Mouse (Mus musculus): ENCODE results near the gene Nod1. TPM values are rescaled to one million over a fixed set of nuclear protein-coding genes. Genes with fewer than 3 reads are reported as not detected.
"Not testable (repeated sequence)": the region's sequence is repeated elsewhere in the genome, so short reads cannot be mapped to it uniquely, and the experiment has no call there.

Nod1 gene
- polyA plus RNA-seq, 1 experiment from 2014 or later, result 2.5 TPM

DNA sequence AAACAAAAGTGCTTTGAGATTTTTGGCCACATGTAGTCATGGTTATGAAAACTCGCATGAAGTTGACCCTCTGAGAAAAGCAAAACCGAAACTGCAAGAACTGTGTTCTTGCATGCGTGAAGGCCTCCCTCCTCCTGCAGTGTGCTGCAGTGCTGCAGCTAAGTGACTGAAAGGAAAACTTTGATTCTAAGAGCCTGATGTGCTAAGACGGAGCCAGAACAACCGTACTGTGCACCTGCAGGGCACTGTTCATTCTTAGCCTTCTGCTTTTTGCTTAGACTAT lies 458 bp upstream of the Nod1 start:
- ATAC-seq (replicated peaks), result 0 out of 2 replicates have a peak, but pooled peaks have one; percentile 45
- Histone ChIP-seq H3K4me1 (peaks cover 7% of the 10 kb centered on the region; the same call in 1 of the 2 replicates), H3K36me3 (replicated peaks) (no peaks in the 10 kb centered on the region), H3K9me3 (no peaks in the 10 kb centered on the region), H3K27me3 (replicated peaks) (peaks cover 20% of the 10 kb centered on the region), H3K4me3 (peak overlapping the region; percentile 58), H3K9ac (no peak overlapping the region), H3K4me2 (peak overlapping the region; percentile 91), H3K27ac (no peak overlapping the region)
- 5% methylated on average over 5 of the region's 5 CpGs for WGBS

DNA sequence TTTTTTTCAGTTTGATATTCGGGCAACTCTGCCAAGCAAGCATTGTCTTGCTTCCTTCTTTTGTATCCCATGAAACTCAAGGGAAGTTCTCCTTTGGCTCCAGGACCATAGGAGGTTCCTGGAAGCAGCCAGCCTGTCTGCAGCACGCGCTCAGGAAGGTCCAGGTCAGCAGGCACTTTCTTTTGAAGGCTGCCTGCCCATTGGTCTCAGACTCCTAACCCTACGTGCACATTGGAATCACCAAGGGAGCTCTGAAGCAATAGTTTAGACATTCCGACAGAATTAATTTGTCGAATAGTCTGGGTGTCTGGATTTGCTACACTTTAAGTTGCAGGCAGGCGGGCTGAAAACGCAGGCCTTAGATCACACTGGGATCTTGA lies 691 bp downstream of the Nod1 start:
- H3K36me3 ChIP-seq (replicated peaks), result no peaks in the 10 kb centered on the region
- 0 out of 2 replicates have a peak overlapping the region, but pooled peaks have one; percentile 26 for H3K27ac ChIP-seq
- 0 out of 2 replicates have a peak overlapping the region, but pooled peaks have one; percentile 48 for H3K9ac ChIP-seq
- H3K27me3 ChIP-seq (replicated peaks), result peaks cover 20% of the 10 kb centered on the region
- no peaks in the 10 kb centered on the region for H3K9me3 ChIP-seq
- H3K4me3 ChIP-seq, result peak overlapping the region; percentile 58
- peaks cover 7% of the 10 kb centered on the region; the same call in 1 of the 2 replicates for H3K4me1 ChIP-seq
- WGBS, result 11% methylated on average over 8 of the region's 8 CpGs
- ATAC-seq (replicated peaks), result no peak
- H3K4me2 ChIP-seq, result peak overlapping the region; percentile 91

DNA sequence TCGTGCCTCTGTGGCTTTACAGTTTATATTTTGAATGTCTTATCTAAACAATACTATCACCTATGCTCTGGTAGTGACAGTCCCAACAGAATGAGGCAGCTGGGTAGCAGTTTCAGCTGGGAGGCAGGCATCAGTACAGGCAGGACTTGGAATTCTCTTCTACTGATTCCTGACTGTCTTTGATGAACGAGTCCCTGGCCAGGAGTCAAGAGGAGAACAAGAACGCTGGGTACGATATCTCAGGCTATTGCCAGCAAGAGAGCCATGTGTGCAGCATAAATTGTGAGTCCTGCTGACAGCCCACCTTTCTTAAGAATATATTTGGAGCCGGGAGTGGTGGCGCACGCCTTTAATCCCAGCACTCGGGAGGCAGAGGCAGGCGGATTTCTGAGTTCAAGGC lies 1.9 kb downstream of the Nod1 start:
- Histone ChIP-seq H3K4me3 (no peak overlapping the region), H3K4me1 (peaks cover 7% of the 10 kb centered on the region; the same call in 1 of the 2 replicates), H3K27ac (no peak overlapping the region), H3K4me2 (no peak overlapping the region), H3K27me3 (replicated peaks) (peaks cover 20% of the 10 kb centered on the region), H3K9me3 (no peaks in the 10 kb centered on the region), H3K9ac (no peak overlapping the region), H3K36me3 (replicated peaks) (no peaks in the 10 kb centered on the region)
- ATAC-seq (replicated peaks), result no peak
- WGBS, result 83% methylated on average over 9 of the region's 9 CpGs

DNA sequence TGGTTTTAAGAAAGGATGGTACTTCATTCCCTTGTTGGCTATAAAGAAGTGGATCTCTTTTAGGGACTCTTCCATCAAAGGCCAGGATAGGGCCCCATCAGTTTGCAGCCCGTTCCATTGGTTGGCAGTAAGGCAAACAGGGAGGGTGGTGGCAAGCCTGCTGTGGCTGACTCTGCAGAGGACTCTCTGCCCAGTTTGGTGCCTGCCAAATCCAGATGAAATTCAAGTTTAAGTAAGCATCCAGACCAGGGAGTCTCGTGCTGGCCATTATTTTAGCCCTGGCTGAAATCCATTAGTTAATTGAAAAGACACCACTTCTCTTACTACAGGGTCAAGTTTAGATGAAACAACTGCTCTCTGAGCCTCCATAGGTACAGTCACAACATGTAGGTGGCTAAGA lies 2.6 kb downstream of the Nod1 start:
- Histone ChIP-seq H3K4me1 (peaks cover 7% of the 10 kb centered on the region; the same call in 1 of the 2 replicates), H3K9me3 (no peaks in the 10 kb centered on the region), H3K4me2 (no peak overlapping the region), H3K27me3 (replicated peaks) (peaks cover 20% of the 10 kb centered on the region), H3K4me3 (no peak overlapping the region), H3K9ac (no peak overlapping the region), H3K27ac (no peak overlapping the region), H3K36me3 (replicated peaks) (no peaks in the 10 kb centered on the region)
- WGBS, result 75% methylated on average over 2 of the region's 2 CpGs
- no peak for ATAC-seq (replicated peaks)

DNA sequence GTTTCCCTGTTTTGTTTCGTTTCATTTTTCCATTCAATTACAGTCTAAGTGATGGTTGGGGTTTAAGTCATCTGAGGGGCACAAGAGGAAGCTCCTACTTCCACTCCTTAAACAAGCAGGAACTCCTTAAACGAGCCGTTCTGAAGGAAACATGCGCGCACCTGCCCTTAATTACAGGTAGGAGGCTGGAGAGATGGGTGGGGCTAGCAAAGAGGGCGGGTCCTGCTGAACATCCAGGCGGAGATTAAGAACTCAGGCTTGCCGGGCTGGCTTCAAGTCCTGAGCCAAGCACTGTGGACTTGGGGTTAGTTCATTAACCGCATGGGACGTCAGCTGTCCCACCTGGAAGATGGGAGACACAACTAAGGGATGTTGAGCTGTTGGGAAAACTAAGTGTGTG lies 4.8 kb downstream of the Nod1 start:
- 0 out of 2 replicates have a peak, but pooled peaks cover 4% of the 10 kb centered on the region for H3K4me1 ChIP-seq
- no peak overlapping the region for H3K9ac ChIP-seq
- no peaks in the 10 kb centered on the region for H3K36me3 ChIP-seq (replicated peaks)
- no peaks in the 10 kb centered on the region for H3K9me3 ChIP-seq
- 52% methylated on average over 10 of the region's 10 CpGs for WGBS
- H3K4me3 ChIP-seq, result no peak overlapping the region
- H3K27me3 ChIP-seq (replicated peaks), result peaks cover 13% of the 10 kb centered on the region
- no peak for ATAC-seq (replicated peaks)
- no peak overlapping the region for H3K4me2 ChIP-seq
- no peak overlapping the region for H3K27ac ChIP-seq

DNA sequence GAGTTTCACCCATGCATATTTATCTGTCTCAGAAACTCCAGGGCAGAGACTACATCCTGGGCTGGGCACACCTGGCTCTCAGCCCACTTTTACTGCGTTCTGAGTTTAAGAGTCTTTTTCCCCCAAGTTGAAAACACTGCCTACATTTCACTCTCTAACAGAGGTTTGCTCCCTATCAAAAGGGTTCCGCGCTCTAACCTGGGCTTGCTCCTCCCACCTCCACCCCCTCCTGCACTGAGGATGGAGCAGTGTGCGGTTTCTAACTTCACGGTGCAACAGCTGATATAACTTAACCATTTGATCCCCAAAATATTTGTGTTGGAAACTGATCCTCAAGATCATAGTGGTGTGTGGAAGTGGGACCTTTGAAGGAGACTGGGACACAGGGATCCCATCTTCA lies 7.2 kb downstream of the Nod1 start:
- Histone ChIP-seq H3K4me3 (no peak overlapping the region), H3K9ac (no peak overlapping the region), H3K36me3 (replicated peaks) (no peaks in the 10 kb centered on the region), H3K4me2 (no peak overlapping the region), H3K9me3 (no peaks in the 10 kb centered on the region), H3K27ac (no peak overlapping the region), H3K4me1 (no peaks in the 10 kb centered on the region), H3K27me3 (replicated peaks) (no peaks in the 10 kb centered on the region; the same call in 1 of the 2 replicates)
- no peak for ATAC-seq (replicated peaks)
- 59% methylated on average over 5 of the region's 5 CpGs for WGBS

DNA sequence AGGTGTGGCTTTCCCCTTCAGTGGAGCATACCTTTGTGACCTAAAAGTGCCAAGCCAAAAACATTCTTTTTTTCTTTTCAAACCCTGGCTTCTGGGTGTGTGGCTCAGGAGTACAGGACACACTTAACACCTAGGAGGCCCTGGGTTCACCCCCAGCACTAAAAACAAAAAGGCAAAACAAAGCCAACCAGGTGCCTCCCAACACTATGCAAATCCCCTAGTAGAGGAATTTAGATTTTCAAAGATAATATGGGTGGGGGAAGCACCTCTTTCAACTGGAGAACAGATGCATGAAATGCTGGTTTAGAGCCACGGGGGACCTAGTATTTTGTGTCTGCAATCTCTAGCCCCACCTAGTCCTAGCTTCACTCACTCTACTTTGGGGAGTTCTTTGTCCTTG lies 7.7 kb downstream of the Nod1 start:
- Histone ChIP-seq H3K4me2 (no peak overlapping the region), H3K4me3 (no peak overlapping the region), H3K4me1 (no peaks in the 10 kb centered on the region), H3K9ac (no peak overlapping the region), H3K9me3 (no peaks in the 10 kb centered on the region), H3K27me3 (replicated peaks) (no peaks in the 10 kb centered on the region; the same call in 1 of the 2 replicates), H3K27ac (no peak overlapping the region), H3K36me3 (replicated peaks) (no peaks in the 10 kb centered on the region)
- no peak for ATAC-seq (replicated peaks)
- WGBS, result 41% methylated on average over 1 of the region's 1 CpGs

DNA sequence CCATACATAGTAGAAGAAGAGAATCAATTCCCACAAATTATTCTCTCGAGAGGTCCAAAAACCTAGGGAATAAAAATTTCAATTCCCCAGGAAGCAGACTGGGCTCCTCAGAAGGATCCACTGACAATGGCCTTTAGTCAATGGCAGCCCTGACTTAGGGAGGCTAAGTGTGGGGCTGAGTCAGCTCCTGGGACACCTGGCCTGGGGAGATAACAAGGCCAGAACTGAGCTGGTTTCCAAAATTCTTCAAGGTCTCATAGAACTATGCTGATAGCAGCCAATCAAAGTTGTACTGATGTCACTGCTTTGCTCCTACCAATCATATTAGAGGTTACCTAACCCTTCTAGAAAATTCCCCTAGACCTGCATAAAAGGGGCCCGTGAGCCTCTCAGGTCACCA lies 8.8 kb downstream of the Nod1 start:
- no peak for ATAC-seq (replicated peaks)
- H3K9me3 ChIP-seq, result no peaks in the 10 kb centered on the region
- WGBS, result 92% methylated on average over 2 of the region's 2 CpGs

DNA sequence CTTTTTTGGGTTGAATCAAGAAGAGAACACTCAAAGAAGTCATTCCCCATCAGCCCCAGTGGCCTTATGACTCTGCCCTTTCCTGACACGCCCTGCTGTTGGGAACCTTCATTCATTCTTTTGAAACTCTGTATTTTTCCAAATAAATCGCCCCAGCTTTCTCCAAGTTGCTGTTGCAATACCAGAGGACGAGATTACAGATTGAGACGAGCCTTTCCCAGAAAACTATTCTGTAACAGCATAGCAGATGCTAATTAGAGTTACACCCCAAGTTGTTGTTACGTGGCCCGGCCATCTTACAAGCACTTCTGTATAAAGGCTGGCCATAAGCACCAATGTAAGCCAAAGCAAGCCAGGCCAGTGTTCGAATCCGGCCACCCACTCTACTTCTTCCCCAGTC lies 14.8 kb downstream of the Nod1 start:
- H3K27ac ChIP-seq, result no peak overlapping the region

More for the DNA sequence above, 8.8 kb downstream of the Nod1 start:
- Histone ChIP-seq H3K36me3 (replicated peaks) (no peaks in the 10 kb centered on the region), H3K27me3 (replicated peaks) (no peaks in the 10 kb centered on the region; the same call in 1 of the 2 replicates), H3K9ac (no peak overlapping the region), H3K4me3 (no peak overlapping the region), H3K4me1 (no peaks in the 10 kb centered on the region), H3K4me2 (no peak overlapping the region), H3K27ac (no peak overlapping the region)

DNA sequence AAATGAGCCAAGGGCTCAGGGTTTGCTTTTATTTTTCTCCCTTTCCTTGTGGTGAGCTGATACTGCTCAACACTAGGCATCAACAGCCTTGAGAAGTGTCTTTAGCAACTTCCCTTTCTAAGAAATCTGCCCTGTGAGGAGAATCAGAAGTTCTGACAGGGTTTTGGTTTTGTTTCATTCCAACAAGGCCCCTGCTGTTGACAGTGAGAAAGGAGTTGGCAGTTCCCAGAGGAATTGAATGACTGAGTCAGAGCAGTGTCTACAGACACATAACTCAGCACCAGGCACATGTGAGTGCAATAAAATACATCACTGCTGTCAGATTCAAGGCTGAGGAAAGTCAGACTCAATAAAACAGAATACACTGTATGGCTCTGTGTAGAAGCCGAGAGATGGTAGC lies 16.0 kb downstream of the Nod1 start:
- no peak overlapping the region for H3K4me2 ChIP-seq
- H3K27me3 ChIP-seq (replicated peaks), result no peaks in the 10 kb centered on the region
- no peaks in the 10 kb centered on the region for H3K36me3 ChIP-seq (replicated peaks)
- no peak for ATAC-seq (replicated peaks)
- H3K9me3 ChIP-seq, result no peaks in the 10 kb centered on the region
- no peak overlapping the region for H3K4me3 ChIP-seq
- WGBS, result 74% methylated on average over 1 of the region's 1 CpGs
- H3K4me1 ChIP-seq, result no peaks in the 10 kb centered on the region
- no peak overlapping the region for H3K9ac ChIP-seq
- no peak overlapping the region for H3K27ac ChIP-seq

More for the DNA sequence above, 14.8 kb downstream of the Nod1 start:
- Histone ChIP-seq H3K4me1 (no peaks in the 10 kb centered on the region), H3K4me3 (no peak overlapping the region), H3K36me3 (replicated peaks) (no peaks in the 10 kb centered on the region), H3K9ac (no peak overlapping the region), H3K4me2 (no peak overlapping the region), H3K27me3 (replicated peaks) (no peaks in the 10 kb centered on the region), H3K9me3 (no peaks in the 10 kb centered on the region)
- WGBS, result 91% methylated on average over 8 of the region's 8 CpGs
- ATAC-seq (replicated peaks), result no peak

DNA sequence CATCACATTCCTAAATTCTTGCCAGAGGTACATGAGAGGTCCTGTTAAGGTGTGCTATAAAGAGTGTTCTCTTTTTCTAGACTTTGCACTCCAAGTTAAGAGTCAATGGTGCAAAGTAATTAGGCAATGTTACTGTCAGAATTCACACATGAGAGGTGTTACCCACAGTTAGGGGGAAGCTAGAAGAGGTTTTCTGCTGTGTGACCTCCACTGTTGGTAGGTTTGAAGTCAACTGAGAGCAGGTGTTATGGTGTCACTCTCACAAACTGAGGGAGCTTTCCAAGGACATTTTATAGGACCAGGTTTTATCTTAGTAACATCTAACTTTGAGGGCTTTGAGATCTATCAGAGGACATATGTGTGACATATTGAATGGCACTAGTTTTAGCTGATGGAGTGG lies 16.5 kb downstream of the Nod1 start:
- Histone ChIP-seq H3K4me3 (no peak overlapping the region), H3K27ac (no peak overlapping the region), H3K4me1 (no peaks in the 10 kb centered on the region), H3K36me3 (replicated peaks) (no peaks in the 10 kb centered on the region), H3K4me2 (no peak overlapping the region), H3K9ac (no peak overlapping the region), H3K9me3 (no peaks in the 10 kb centered on the region), H3K27me3 (replicated peaks) (no peaks in the 10 kb centered on the region)
- no peak for ATAC-seq (replicated peaks)

DNA sequence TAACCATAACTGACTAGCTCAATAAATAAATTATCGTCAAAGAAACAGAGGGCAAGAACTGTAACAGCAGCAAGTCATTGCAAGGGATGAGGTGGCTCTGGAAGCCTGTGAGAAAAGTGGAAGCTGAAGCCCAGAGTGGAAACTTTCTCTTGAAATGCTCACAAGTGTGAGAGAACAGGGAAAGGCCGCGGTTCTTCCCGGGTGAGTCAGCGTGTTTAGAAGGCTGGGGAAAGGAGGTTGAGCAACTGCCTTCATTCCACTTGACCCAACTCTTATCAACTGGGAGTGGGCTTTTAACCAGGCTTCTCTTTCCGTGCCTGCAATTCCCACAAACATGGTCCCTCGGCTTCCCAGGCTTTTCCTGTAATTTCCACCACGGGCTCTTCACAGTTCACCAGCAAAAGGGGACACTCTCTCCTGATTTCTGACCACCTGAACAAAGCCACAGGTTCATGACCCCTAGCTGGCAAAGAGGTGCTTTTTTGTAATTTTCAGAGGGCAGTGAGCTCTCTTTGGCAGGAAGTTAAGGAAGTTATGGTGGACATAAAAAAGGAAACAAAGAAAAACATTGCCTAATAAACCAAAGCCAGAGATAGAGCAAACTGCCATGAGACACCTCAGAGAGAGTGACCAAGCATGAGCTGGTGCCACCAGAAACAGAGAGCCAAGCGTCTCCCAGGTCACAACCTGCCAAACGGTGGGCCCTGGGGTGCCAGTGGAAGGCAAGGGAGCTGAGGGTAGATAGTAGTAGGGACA lies 17.6 kb downstream of the Nod1 start:
- H3K36me3 ChIP-seq (replicated peaks), result no peaks in the 10 kb centered on the region
- no peak overlapping the region for H3K27ac ChIP-seq
- no peak for ATAC-seq (replicated peaks)
- no peaks in the 10 kb centered on the region for H3K4me1 ChIP-seq
- H3K27me3 ChIP-seq (replicated peaks), result no peaks in the 10 kb centered on the region
- WGBS, result 89% methylated on average over 10 of the region's 10 CpGs
- H3K4me3 ChIP-seq, result no peak overlapping the region
- H3K9me3 ChIP-seq, result no peaks in the 10 kb centered on the region
- no peak overlapping the region for H3K4me2 ChIP-seq
- no peak overlapping the region for H3K9ac ChIP-seq

DNA sequence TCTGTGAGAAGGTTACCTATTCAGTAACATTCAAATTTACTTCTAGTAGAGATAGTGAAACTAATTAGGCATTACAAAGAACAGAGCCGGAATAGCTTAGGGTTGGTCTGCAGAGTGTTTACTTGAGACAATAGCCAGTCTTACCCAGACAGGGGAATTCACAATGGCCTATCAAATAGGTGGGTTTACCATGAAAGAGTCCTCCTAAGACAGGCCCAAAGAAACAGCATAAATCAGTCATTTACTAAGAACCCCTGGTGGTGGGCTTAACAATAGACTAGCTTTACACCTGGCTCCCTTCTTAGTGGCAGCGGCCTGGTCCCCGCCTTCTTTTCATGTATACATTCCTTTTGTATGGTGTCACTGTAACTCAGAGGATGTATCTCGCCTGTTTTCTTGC lies 19.0 kb downstream of the Nod1 start:
- not testable (repeated sequence) for H3K27ac ChIP-seq; ATAC-seq (replicated peaks); H3K36me3 ChIP-seq (replicated peaks); H3K9ac ChIP-seq; H3K4me3 ChIP-seq; H3K9me3 ChIP-seq; H3K4me1 ChIP-seq; H3K27me3 ChIP-seq (replicated peaks); H3K4me2 ChIP-seq
- 82% methylated on average over 4 of the region's 4 CpGs for WGBS
